Mouse (Mus musculus) heart, adult 9 months (tissue): ENCODE data around the gene Ruvbl2.
"Not testable (repeated sequence)": the region's sequence is repeated elsewhere in the genome, so short reads cannot be mapped to it uniquely, and the experiment has no call there.

Experiments
- DNase-seq, 2 experiments: peaks; one replicate each; pipeline ENCODE4 v3.0.0; 2022; ENCODE audit warnings: low spot score in 2 of 2

Ruvbl2 gene

GRCm38 (mm10) chr7:45401521-45402085 is 36.3 kb downstream of the Ruvbl2 start:
- DNase-seq: no peak

GRCm38 (mm10) chr7:45396787-45397186 is 41.1 kb downstream of the Ruvbl2 start:
- no peak for DNase-seq

GRCm38 (mm10) chr7:45396337-45396775 is 41.5 kb downstream of the Ruvbl2 start:
- DNase-seq: not testable (repeated sequence)

- peak; percentile 100 for DNase-seq
Measured at GRCm38 (mm10) chr7:45395578-45396336, 42.1 kb downstream of the Ruvbl2 start, which contains the start of gene Snrnp70. TSS of gene Snrnp70 (minus strand) at chr7:45395742.

- DNase-seq: no peak
Measured at GRCm38 (mm10) chr7:45395129-45395541, 42.8 kb downstream of the Ruvbl2 start.

GRCm38 (mm10) chr7:45386077-45386476 is 51.8 kb downstream of the Ruvbl2 start:
- no peak for DNase-seq

GRCm38 (mm10) chr7:45376057-45376456 is 61.8 kb downstream of the Ruvbl2 start:
- DNase-seq: no peak

- DNase-seq: no peak
Measured at GRCm38 (mm10) chr7:45374620-45375019, 63.3 kb downstream of the Ruvbl2 start.

GRCm38 (mm10) chr7:45372371-45372770 is 65.5 kb downstream of the Ruvbl2 start:
- no peak for DNase-seq
